Mouse (Mus musculus): ENCODE measurements around the gene Commd6.
"Not testable (repeated sequence)": the region's sequence is repeated elsewhere in the genome, so short reads cannot be mapped to it uniquely, and the experiment has no call there.

Commd6 gene

GRCm38 (mm10) chr14:101608519-101609368, 31.7 kb downstream of the Commd6 start, which contains the start of gene Tbc1d4:
Gene Tbc1d4 (minus strand): TSS chr14:101609191.
- peak; percentile 76 for DNase-seq (ENCODE audit: low read depth)

GRCm38 (mm10) chr14:101607631-101608518, 32.6 kb downstream of the Commd6 start:
- DNase-seq (ENCODE audit: low read depth), result no peak

- no peak for DNase-seq (ENCODE audit: low read depth)
Observed at GRCm38 (mm10) chr14:101605843-101606242, 34.6 kb downstream of the Commd6 start.

DNA sequence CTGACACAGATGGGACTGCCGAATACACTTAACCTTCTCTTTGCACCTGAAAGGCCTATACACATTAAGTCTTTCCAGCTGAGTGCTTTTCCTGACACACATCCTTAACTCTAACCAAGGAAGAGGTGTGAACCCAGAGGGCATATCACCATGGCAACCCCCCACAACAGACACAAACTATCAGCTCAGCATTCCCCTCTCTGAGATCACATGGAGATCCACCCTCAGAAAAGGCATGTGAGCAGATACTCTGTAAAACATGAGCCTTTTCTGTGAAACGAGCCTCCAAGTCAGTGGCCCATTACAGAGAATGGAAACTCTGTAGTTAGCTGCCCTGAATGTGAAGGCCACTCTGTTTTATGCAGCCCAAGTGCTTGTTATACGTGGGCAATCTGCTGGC, 37.6 kb downstream of the Commd6 start:
- DNase-seq (ENCODE audit: low read depth), result no peak

GRCm38 (mm10) chr14:101597096-101597715, 43.3 kb downstream of the Commd6 start:
- DNase-seq (ENCODE audit: low read depth), result no peak

DNA sequence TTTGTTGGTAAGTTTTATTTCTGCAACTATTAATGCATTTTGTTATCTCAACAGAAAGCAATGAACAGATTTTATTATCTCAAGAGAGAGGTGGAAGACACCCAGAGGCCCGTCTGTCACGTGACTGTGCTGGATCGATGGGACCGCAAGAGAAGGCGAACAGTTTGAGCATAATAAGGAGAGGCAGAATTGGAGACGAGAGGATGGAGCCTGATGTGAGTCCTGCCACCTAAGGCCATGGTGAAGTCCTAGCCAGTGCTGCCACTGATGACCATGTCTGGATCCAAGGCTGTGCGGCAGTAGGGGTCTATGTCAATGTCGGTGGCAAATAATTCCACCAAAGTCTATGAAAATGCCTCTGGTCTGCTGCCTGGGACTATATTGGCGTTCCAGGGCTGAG, 43.8 kb downstream of the Commd6 start:
- no peak for DNase-seq (ENCODE audit: low read depth)

GRCm38 (mm10) chr14:101595301-101596080, 45.0 kb downstream of the Commd6 start:
- no peak for DNase-seq (ENCODE audit: low read depth)

DNA sequence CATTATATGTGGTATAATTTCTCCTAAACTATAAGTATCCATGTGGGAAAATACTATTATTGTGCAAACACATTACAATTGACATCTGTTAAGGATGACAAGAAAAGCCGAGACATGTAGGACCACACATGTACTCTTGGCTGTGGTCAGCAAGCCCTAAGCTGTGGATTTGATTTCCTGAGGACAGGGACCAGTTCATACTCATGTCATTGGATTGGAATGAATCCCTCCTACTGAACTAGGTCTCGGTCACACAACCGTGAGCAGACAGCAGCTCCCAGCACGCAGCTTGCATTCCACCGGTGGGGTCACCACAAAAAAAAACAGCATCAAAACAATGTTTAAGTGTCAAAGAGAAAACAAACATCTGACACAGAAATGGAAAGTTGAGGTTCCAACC, 46.5 kb downstream of the Commd6 start:
- DNase-seq (ENCODE audit: low read depth), result no peak

DNA sequence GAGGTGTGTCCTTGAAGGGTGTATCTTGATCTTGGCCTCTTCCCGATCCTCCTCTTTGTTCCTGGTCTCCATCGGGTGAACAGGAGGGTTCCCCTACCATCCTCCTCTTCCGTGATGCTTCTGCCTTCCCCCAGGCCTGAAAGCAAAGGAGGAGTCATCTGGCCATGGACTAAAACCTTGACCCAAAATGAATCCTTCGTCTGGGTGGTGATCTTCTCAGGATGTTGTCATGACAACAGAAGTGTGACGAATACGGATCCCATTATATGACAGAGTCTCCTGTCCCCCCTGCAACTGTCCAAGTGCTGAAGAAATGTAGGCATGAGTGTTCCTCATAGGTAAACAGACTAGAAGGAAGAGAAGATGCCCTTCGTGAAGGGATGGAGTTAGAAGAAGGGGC, 47.1 kb downstream of the Commd6 start:
- DNase-seq (ENCODE audit: low read depth), result no peak

DNA sequence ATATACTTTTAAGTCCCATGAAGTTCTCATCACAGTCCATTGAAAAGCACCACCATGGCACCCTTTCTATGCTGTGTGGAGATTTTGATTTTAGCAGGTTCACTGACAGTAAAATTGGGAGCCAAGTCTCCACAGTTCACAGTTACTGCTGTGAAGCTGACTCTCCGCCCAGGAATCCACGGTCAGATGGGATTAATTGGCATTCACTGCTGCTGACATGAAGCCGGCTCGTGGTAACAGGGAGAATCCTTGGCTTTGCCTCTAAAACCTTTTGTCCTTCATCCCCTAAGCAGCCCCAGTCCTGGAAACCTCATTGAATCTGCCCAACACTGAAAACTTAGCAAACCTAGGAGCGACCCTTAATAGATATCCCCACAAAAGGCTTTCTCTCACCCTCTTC, 49.4 kb downstream of the Commd6 start:
- no peak for DNase-seq (ENCODE audit: low read depth)

GRCm38 (mm10) chr14:101588209-101588991, 52.1 kb downstream of the Commd6 start:
- not testable (repeated sequence) for DNase-seq (ENCODE audit: low read depth)

- not testable (repeated sequence) for DNase-seq (ENCODE audit: low read depth)
Observed at GRCm38 (mm10) chr14:101587366-101588040, 53.0 kb downstream of the Commd6 start.

GRCm38 (mm10) chr14:101586096-101586495, 54.4 kb downstream of the Commd6 start:
- DNase-seq (ENCODE audit: low read depth), result no peak
